Mouse (Mus musculus) brain, embryonic 18.5 days (tissue): ENCODE measurements around the gene Slc5a5.

Source experiments
- DNase-seq: peaks from one replicate; pipeline ENCODE4 v3.0.0-alpha.2; 2012; ENCODE audit warnings: low read depth, low spot score

Gene Slc5a5

GRCm38 (mm10) chr8:70880126-70880525, 12.4 kb downstream of the Slc5a5 start:
- no peak for DNase-seq

DNA sequence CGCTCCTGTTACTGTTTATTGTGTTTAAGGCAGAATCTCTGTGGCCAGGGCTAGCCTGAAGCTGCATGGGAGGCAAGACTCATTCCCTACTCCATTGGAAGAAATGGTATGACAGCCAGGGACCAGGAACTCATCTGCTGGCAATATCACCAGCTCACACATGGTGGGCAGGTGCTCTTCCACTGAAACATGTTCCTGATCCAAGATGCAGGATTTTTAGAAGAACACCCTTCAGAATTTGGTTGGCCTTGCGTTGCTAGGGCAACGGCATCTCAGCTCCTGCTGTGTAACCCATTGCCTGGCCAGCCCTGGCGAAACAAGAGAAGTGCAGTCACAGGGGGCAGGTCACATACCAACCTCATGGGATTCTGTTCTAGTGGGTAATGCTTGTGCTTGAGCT, 13.1 kb downstream of the Slc5a5 start:
- DNase-seq = no peak

DNA sequence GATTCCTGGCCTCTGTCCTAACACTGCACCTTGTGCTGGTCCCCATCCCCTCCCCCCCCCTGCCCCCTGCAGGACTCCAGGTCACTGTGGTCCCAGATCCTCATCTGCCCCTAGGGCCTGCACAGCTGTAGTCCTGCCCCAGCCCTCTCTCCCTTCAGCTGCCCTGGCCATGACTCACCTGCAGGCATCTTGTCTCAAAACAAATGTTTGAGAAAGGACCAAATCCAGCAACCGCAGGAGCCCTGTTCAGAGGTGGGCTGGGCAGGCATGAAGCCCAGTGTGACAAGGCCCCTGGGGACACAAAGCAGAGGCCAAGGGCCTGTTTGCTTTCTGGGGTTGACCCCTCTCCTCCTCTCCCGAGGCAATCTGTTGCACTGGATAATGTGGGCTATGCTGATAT, 14.4 kb downstream of the Slc5a5 start:
- DNase-seq = no peak

DNA sequence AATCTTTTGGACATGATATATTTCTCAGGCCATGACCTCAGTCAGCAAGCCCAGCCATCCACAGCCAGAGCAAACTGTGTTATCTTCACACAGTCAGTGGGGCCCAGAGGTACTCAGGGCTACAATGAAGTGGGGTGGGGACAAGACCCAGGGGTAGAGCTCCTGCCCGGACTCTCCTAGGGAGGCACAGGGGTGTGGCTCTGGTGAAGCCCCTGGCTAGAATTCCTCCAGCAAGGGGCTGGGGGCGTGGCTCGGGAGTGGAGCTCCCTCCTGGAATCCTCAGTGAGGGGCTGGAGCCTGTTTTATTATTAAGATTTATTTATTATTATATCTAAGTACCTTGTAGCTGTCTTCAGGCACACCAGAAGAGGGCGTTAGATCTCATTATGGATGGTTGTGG, 16.2 kb downstream of the Slc5a5 start:
- no peak for DNase-seq

- no peak for DNase-seq
Measured at GRCm38 (mm10) chr8:70874441-70874840, 18.1 kb downstream of the Slc5a5 start.

- DNase-seq = peak; percentile 86
Measured at GRCm38 (mm10) chr8:70873364-70873985, 19.1 kb downstream of the Slc5a5 start, which contains the start of gene Ccdc124. Ccdc124 (minus strand) TSS chr8:70873935.

DNA sequence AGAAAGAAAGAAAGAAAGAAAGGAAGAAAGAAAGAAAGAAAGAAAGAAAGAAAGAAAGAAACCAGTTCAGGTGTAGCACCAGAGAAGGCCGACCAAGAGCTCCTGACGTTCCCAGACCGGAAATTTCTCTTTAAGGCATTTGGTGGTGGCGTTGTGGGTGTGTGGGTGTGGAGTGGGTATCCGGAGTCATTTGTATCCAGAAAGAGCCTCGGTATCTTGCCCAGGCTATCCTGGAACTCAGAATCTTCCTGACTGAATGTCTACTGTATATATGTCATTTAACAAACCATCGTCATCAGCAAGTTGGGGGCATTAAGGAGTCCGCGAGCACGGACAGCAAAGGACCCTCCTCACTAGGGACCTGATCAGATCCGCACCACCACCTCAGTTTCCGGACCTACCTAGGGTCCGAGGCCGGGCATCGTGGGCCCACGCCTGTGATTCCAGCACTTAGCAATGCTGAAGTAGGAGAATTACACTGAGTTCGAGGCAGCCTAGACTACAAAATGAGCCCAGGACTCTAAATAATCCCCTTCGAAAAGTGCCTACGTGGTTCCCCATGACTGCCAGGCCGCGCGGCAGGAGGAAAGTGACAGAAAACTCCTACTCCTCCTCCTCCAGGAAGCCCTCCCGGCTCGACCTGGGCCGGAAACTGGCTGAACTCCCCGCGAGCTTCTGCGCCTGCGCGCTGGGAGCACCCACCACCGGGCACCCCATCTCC, 19.8 kb downstream of the Slc5a5 start:
- DNase-seq = no peak

DNA sequence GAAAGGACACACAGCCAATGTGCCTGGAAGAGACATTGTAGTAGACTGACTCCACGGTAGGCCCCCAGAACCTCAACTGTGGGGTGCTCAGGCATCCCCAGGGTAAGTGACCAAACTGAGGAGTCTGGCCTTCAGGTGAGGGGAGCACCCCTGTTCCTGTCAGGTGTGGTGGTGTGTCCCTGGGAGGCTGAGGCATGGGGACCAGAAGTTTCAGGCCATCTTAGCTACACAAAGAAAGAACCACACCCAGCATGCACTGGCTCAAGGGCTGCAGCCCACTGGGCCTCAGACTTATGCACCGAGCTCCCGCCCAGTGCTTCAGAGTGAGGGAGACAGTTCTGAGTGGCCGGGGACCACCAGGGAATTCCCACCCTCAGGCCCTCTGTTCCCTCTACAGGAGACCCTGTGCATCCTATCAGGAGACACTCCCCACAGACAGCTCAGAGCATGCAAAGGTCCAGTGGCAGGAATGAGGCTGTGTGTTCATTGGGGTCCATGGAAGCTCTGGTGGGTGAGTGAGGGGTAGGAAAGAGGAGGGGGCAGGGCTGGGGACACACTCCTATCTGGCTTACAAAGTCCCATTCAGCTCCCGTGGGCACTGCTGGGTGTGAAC, 21.3 kb downstream of the Slc5a5 start:
- DNase-seq = no peak

DNA sequence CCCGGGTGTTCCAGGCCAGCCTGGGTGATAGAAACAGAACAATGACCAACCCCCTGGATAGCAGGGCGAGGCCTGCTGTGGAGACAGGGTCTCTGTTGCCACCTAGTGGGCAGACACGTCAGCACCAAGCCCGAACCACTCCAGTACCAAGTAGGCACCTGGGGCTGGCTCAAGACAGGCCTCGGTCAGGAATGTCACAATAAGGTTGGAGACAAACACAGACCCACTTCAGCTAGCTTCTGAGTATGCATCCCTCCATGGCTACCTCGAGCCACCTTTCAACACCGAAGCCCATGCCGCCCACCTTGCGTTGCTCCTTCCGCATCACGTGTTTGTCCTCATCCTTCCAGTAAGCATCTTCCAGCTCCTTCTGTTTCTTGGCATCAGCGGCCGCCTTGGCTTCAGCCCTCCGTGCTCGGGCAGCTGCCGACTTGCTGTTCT, 22.9 kb downstream of the Slc5a5 start:
- no peak for DNase-seq

- no peak for DNase-seq
Measured at GRCm38 (mm10) chr8:70869199-70869571, 23.4 kb downstream of the Slc5a5 start.

DNA sequence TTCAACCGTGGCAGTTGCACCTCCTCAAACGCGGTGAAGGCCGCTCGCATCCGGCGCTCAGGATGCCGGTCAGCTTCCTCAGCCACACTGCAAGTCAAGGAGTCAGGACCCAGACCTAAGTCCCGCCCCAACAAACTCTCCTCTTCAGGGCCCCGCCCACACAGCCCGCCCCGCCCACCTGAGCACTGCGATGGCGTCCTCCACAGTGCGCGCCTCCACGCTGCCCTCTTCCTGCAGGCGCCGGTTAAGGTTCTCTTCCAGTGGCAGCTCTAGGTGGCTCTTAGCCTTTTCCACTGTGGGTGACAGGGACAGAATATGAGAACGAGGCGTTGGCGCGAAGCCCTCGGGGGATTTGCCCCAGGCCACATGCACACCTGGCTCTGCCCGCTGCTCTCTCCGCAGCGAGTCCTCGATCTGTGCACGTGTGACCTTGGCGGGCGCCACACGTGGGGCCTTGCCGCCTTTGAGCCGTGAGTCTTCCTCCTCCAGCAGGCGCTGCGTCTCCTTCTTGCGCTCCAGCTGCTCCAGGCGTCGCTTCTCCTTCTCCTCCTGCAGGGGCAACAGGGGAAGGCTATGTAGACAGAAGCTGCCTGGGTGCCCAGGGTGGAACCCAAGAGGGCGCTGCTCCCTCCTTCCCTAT, 23.9 kb downstream of the Slc5a5 start:
- no peak for DNase-seq

- DNase-seq = no peak
Measured at GRCm38 (mm10) chr8:70866566-70866965, 26.0 kb downstream of the Slc5a5 start.

GRCm38 (mm10) chr8:70866001-70866520, 26.5 kb downstream of the Slc5a5 start:
- no peak for DNase-seq

GRCm38 (mm10) chr8:70865350-70866000, 27.1 kb downstream of the Slc5a5 start:
- peak; percentile 99 for DNase-seq

- no peak for DNase-seq
Measured at GRCm38 (mm10) chr8:70864712-70865221, 27.8 kb downstream of the Slc5a5 start.

DNA sequence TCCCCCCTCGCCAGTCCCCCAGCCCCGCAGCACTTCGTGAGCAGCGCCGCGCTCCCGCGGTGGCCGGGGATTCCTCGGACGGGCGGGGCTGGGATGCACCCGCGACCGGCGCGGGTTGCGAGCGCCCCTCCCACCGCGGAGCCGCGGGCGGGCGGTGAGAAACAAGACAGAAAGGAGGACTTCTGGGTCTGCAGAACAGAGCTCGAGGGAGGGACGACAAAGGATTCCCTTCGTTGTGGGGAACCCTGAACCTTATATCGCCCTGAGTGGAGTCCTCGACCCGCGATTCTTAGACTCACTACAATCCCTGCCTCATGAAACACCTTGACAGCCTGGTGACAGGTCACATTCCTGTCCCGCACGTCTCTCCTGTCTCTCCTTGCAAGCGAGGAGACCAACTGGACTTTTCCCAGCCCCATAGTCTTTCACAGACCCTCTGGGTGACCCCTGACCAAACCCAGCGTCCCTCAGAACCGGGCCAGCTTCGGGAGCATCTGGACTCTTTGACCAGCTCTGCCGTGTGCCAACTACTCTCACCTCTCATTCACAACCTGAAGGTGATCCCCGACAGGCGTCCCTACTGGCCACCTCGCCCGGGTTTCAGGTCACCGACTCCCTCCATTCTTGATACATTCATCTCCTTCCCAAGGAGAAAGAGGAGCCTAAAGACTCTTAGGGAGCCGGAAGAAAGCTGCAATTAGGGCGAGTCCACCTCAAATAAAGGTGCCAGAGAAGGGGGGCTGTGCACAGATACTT, 28.4 kb downstream of the Slc5a5 start:
- DNase-seq = no peak

DNA sequence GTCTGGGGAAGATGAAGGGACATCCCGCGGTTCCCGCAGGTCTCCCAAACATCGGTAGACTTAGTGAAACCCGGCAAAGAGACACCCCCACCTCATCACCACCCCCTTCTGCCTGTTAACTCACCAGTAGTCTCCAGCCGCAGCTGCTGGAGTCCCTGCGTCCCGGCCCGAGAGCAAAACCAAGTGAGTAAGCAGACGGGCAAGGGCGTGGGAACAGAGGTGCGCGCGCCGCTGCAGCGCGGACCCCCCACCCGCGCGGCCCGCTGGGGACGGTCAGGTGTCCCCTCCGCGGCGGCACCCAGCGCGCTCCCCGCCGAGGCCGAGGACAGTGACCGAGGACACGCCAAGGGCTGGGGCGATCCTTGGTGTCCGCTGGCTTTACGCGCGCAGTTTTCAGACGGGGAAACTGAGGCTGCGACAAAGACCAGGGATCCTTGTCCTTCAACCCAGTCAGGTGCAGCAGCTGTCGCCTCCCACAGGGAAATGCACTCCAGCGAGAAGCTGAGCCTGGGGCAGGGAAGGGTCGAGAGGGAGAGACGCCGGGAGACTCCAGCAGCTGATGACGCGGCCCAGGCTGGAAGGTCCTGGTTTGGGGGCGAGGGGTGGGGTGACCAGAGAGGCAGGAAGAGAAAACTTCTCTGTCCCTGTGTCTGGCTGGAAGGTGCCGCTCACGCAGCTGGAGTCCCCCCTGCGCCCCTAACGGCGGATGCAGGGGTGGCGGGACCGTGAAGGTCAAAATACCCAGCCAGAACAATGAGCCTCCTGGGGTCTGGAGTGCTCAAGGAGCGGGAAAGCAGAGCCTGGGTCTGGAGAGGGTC, 29.5 kb downstream of the Slc5a5 start, which contains the start of gene Kcnn1:
Kcnn1 (minus strand) TSS at position 435 of the 818 bp plus-strand sequence.
- no peak for DNase-seq

DNA sequence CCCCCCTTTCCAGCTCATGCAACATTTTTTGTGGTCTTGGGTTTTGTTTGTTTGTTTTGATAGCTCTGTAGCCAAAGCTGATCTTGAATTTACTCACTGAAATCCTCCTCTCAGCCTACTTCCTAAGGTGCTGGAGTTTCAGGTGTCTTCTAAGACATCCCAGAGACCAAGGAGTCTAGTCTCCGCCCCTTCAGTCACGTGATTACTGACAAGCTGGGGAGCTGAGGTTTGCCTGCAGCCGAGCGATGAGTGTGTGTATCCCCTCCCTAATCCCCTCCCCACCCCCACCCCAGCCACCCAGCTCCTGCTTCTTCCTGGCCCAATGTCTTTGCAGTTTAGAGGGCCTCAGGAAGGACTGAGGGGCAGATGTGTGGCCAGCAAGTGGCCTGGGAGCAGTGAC, 35.0 kb downstream of the Slc5a5 start:
- no peak for DNase-seq

GRCm38 (mm10) chr8:70856541-70857197, 35.9 kb downstream of the Slc5a5 start:
- DNase-seq = no peak
